Mouse (Mus musculus): Measurements from ENCODE around the gene Hist1h2bk. TPM values are rescaled to one million over a fixed set of nuclear protein-coding genes. Genes with fewer than 3 reads are reported as not detected.

Gene Hist1h2bk
- polyA plus RNA-seq, 1 experiment, result 137 TPM

DNA sequence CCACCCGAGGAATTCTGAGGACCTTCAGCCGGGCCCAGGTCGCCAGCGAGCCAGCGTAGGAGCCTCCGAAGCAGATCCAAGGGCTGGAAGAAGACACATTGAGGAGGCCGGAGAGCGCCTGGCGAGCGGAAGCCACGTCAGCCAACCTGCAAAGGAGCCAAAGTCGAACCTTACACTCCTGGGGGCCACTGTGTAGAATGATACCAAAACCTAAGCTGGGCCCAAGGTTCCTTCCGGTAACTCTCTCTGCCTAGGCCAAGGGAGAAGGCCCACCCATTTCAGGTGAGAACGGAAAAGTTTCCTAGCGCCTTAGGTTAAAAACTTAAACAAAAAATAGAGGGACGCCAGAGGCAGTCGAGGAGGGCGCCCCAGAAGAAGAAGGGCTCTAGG lies 28.6 kb upstream of the Hist1h2bk start:
- 18% methylated on average over 18 of the region's 18 CpGs for WGBS
- Histone ChIP-seq H3K27ac (ENCODE audit: control insufficient read depth, insufficient read depth, low read depth, low read length, poor library complexity) (no peak overlapping the region), H3K4me1 (ENCODE audit: control insufficient read depth, insufficient read depth, low read length) (peaks cover 5% of the 10 kb centered on the region; the same call in 1 of the 2 replicates), H3K4me3 (replicated peaks; ENCODE audit: control insufficient read depth, low read depth, low read length) (peak overlapping the region; percentile 0)
- TF ChIP-seq CTCF (IDR thresholded peaks at IDR 0.05; ENCODE audit: control insufficient read depth, insufficient read depth, low read length), result no peak
- TF ChIP-seq POLR2A (IDR thresholded peaks at IDR 0.05; ENCODE audit: borderline replicate concordance, control insufficient read depth, low read depth, low read length), result no peak

DNA sequence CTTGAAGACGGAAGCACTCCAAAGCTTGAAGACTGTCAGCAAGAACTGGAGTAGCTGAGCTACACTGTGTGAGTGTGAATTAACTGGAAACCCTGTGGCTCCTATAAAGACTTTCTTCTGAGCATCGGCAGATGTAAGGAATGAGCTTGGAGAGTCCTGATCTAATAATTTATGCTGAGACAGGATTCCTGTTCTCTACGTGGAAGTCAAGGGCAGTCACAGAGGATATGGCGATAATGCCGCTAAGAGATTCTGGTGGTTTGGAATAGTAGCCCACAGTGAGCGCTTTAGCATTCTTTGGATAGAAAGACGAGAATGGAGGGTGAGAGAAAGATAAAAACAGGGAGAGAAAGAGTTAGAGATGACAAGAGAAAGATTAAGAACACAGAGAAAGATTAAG lies 27.8 kb upstream of the Hist1h2bk start:
- Histone ChIP-seq H3K4me1 (ENCODE audit: control insufficient read depth, insufficient read depth, low read length) (peaks cover 4% of the 10 kb centered on the region; the same call in 1 of the 2 replicates), H3K27ac (ENCODE audit: control insufficient read depth, insufficient read depth, low read depth, low read length, poor library complexity) (no peak overlapping the region), H3K4me3 (replicated peaks; ENCODE audit: control insufficient read depth, low read depth, low read length) (no peak overlapping the region)
- WGBS, result 72% methylated on average over 7 of the region's 7 CpGs
- TF ChIP-seq POLR2A (IDR thresholded peaks at IDR 0.05; ENCODE audit: borderline replicate concordance, control insufficient read depth, low read depth, low read length), result no peak
- TF ChIP-seq CTCF (IDR thresholded peaks at IDR 0.05; ENCODE audit: control insufficient read depth, insufficient read depth, low read length), result no peak

DNA sequence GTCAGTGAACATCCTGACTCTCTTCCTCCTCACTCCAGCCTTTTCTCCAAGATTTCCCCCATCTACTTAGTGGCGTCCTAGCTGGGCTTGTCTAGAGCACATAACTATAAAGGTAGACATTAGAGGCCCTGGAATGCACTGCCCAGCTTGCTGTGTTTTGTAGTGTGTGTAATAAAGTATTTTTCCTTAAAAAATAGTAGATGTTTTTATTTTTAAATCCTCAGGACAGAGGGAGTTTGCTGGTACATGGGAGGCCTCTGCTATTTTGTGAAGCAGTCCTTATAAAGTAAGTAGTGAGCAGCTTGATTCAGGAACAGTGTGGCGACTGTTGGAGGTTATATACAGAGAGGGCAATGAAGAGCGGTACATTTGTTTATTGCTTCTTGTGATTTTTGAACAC lies 27.0 kb upstream of the Hist1h2bk start:
- 87% methylated on average over 3 of the region's 3 CpGs for WGBS
- TF ChIP-seq POLR2A (IDR thresholded peaks at IDR 0.05; ENCODE audit: borderline replicate concordance, control insufficient read depth, low read depth, low read length) (no peak), CTCF (IDR thresholded peaks at IDR 0.05; ENCODE audit: control insufficient read depth, insufficient read depth, low read length) (no peak)
- Histone ChIP-seq H3K4me3 (replicated peaks; ENCODE audit: control insufficient read depth, low read depth, low read length) (no peak overlapping the region), H3K4me1 (ENCODE audit: control insufficient read depth, insufficient read depth, low read length) (peaks cover 2% of the 10 kb centered on the region; the same call in 1 of the 2 replicates), H3K27ac (ENCODE audit: control insufficient read depth, insufficient read depth, low read depth, low read length, poor library complexity) (no peak overlapping the region)

DNA sequence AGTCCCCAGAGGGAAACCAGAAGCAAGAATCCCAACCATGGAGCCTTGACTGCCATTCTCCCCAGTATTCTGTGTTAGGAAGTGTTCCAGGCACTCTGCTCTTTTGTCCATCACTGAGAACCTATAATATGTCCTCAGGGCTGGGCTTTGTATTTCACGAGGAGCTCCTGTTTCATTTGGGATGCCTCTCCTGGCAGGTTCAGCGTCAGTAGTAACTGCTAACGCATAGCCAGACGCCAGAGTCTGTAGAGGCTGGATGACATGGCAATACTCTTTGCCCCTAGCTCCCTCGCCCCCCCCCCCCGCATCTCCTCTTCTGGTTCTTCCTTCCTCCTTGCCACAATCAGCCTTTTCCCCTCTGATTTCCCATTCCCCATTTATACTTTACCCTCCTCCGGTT lies 26.0 kb upstream of the Hist1h2bk start, which contains the start of gene Prss16:
Prss16 (minus strand) TSS at position 101 of the 400 bp plus-strand sequence.
- H3K27ac ChIP-seq (ENCODE audit: control insufficient read depth, insufficient read depth, low read depth, low read length, poor library complexity), result no peak within 1 kb of the TSS
- H3K4me3 ChIP-seq (replicated peaks; ENCODE audit: control insufficient read depth, low read depth, low read length), result no peak within 1 kb of the TSS
- no peak for TF ChIP-seq POLR2A (IDR thresholded peaks at IDR 0.05; ENCODE audit: borderline replicate concordance, control insufficient read depth, low read depth, low read length)
- TF ChIP-seq CTCF (IDR thresholded peaks at IDR 0.05; ENCODE audit: control insufficient read depth, insufficient read depth, low read length), result no peak
- 8% methylated on average over 7 of the region's 7 CpGs for WGBS
- peaks cover 2% of the 10 kb centered on the region; the same call in 1 of the 2 replicates for H3K4me1 ChIP-seq (ENCODE audit: control insufficient read depth, insufficient read depth, low read length)

DNA sequence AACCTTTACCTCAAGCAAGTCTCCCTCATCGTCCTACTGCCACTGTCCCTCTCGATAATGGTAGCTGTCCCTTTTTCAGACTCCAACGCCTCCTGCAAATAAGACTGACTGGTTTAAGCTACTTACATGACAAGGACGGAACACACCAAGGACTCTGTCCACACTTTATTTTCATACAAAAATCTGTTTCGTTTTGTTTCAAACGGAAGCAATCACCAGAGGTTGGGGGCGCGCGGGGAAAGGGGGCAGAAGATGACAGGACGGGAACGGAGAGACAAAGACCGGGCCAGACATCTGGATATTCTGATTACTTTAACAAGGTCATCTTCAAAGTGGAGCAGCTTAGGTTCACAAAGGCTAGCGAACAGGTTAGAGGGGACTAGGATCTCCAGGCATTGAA lies 22.0 kb upstream of the Hist1h2bk start:
- Histone ChIP-seq H3K4me1 (ENCODE audit: control insufficient read depth, insufficient read depth, low read length) (no peaks in the 10 kb centered on the region; the same call in 1 of the 2 replicates), H3K27ac (ENCODE audit: control insufficient read depth, insufficient read depth, low read depth, low read length, poor library complexity) (no peak overlapping the region), H3K4me3 (replicated peaks; ENCODE audit: control insufficient read depth, low read depth, low read length) (no peak overlapping the region)
- 21% methylated on average over 13 of the region's 13 CpGs for WGBS
- TF ChIP-seq POLR2A (IDR thresholded peaks at IDR 0.05; ENCODE audit: borderline replicate concordance, control insufficient read depth, low read depth, low read length), result no peak
- no peak for TF ChIP-seq CTCF (IDR thresholded peaks at IDR 0.05; ENCODE audit: control insufficient read depth, insufficient read depth, low read length)

DNA sequence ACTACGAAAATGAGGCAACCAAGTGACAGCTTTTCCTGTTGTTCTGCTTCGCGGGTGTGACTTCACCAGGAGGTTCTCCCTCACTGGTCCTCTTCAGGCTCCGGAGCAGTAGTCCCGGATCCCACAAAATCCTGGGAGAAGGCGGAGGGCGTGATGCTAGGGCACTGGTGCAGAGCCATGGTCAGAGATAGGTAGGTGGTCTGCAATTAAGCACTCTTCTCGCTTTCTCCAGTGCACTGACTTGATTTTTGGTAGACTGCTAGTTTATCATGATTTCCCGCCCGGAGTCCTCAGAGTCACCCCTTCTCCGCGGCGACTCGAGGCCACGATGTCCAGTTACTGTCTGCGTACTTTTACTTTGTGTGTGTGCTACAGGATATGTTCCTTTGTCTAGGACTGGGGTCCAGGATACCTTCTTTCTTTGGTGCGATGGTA lies 21.2 kb upstream of the Hist1h2bk start:
- H3K4me3 ChIP-seq (replicated peaks; ENCODE audit: control insufficient read depth, low read depth, low read length), result no peak overlapping the region
- WGBS, result 19% methylated on average over 17 of the region's 17 CpGs

DNA sequence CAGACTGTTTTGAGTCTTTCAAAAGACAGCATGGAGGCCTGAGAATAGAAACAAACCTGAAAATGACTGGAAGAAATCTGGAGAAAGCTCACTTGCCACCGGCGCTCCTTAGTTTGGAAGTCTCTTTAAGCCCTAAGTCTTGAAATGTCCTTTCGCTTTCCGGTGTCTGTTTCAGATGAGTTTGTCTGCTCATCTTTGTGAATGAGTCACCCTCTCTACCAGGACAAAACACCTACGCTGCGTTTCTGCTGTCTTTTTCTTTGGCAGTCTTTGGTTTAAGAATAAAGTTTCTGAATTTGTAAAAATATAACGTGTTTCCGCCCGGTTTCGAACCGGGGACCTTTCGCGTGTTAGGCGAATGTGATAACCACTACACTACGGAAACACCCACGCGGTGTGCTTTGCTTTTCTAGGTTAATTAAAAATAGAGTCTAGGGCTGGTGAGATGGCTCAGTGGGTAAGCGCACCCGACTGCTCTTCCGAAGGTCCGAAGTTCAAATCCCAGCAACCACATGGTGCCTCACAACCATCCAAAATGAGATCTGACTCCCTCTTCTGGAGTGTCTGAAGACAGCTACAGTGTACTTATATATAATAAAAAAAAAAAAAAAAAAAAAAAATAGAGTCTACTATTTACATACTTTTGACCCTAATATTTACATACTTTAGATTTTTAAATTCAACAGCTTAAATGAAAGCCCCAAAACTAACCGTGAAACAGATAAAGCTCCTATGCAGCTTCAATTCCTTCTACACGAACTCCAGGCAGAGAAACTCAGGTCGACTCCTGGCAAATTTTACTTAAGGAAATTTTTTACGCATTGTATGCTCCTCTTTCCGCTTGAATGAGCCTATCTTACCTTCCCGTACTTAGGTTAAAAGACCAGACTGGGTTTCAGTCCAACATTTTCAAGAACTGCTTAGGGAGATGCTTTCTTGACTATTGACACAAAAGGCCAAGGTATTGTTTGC lies 19.9 kb upstream of the Hist1h2bk start:
- TF ChIP-seq CTCF (IDR thresholded peaks at IDR 0.05; ENCODE audit: control insufficient read depth, insufficient read depth, low read length), result no peak
- no peak for TF ChIP-seq POLR2A (IDR thresholded peaks at IDR 0.05; ENCODE audit: borderline replicate concordance, control insufficient read depth, low read depth, low read length)
- Histone ChIP-seq H3K4me1 (ENCODE audit: control insufficient read depth, insufficient read depth, low read length) (no peaks in the 10 kb centered on the region; the same call in 1 of the 2 replicates), H3K27ac (ENCODE audit: control insufficient read depth, insufficient read depth, low read depth, low read length, poor library complexity) (no peak overlapping the region), H3K4me3 (replicated peaks; ENCODE audit: control insufficient read depth, low read depth, low read length) (no peak overlapping the region)
- 18% methylated on average over 27 of the region's 27 CpGs for WGBS

More for the DNA sequence above, 21.2 kb upstream of the Hist1h2bk start:
- TF ChIP-seq POLR2A (IDR thresholded peaks at IDR 0.05; ENCODE audit: borderline replicate concordance, control insufficient read depth, low read depth, low read length) (no peak), CTCF (IDR thresholded peaks at IDR 0.05; ENCODE audit: control insufficient read depth, insufficient read depth, low read length) (no peak)
- no peak overlapping the region for H3K27ac ChIP-seq (ENCODE audit: control insufficient read depth, insufficient read depth, low read depth, low read length, poor library complexity)
- H3K4me1 ChIP-seq (ENCODE audit: control insufficient read depth, insufficient read depth, low read length), result no peaks in the 10 kb centered on the region; the same call in 1 of the 2 replicates

All from bone marrow, adult 2 months (tissue).